Mouse (Mus musculus): ENCODE results near the gene Chil1.

- TF ChIP-seq POLR2A (IDR thresholded peaks at IDR 0.05; ENCODE audit: insufficient read length, low read depth), result no peak
- peak; percentile 68 to 89 (median 78) for TF ChIP-seq MYOD1 (IDR thresholded peaks at IDR 0.05; ENCODE audit: control insufficient read depth in 1 of 3, insufficient read length in 2 of 3, low read depth in 2 of 3)
- TF ChIP-seq CEBPB (IDR thresholded peaks at IDR 0.05; ENCODE audit: insufficient read depth, poor library complexity, severe bottlenecking), result no peak
- no peak for TF ChIP-seq MAX (IDR thresholded peaks at IDR 0.05; ENCODE audit: low read depth)
- TF ChIP-seq POLR2AphosphoS2 (IDR thresholded peaks at IDR 0.05; ENCODE audit: insufficient read length, low read depth), result peak; percentile 25
- peak; percentile 70 for TF ChIP-seq TCF12 (IDR thresholded peaks at IDR 0.05; ENCODE audit: insufficient read depth, poor library complexity, severe bottlenecking)
- no peak for TF ChIP-seq TCF3 (IDR thresholded peaks at IDR 0.05; ENCODE audit: insufficient read length, low read depth)
- no peak for TF ChIP-seq E2F4 (IDR thresholded peaks at IDR 0.05; ENCODE audit: insufficient read depth)
These were observed 13.1 kb downstream of the Chil1 start for GRCm38 (mm10) chr1:134195117-134195516.

Data from myocyte (in vitro differentiated cells).